Mouse (Mus musculus) megakaryocyte, embryonic 14.5 days (primary cell): ENCODE measurements at regions not wholly inside any gene's neighbourhood (a gene's known extent, or its start where the extent isn't known, plus 50 kb on each side); places are given as distances from the start of the nearest gene placed in this dataset.

Source experiments
- FLI1 ChIP-seq: IDR thresholded peaks from 2 replicates; pipeline ENCODE4 v1.6.1; 2012; ENCODE audit warnings: low read length, inconsistent platforms, mixed read lengths
- GATA1 ChIP-seq: IDR thresholded peaks from 3 replicates; pipeline ENCODE4 v1.6.1; 2012; ENCODE audit warnings: mixed read lengths, low read length, inconsistent platforms, borderline replicate concordance

DNA sequence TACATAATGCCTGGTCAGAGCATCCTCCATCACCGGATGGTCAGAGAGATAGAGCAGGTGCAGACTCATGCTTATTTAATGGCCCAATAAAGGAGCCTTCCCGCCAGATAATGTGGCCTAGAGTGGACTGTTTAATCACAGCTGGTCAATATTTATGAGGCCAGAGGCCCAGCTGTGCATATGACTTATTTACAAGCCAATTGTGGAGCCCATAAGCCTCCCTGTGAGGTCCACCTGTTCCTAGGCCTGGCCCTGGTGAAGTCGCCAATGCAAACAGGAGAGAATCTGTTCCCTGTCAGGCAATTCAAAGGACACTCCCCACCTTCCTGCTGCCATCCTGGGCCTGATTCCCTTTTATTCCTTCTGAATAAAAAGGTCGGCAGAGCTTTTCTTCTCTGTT lies 155.4 kb upstream of the Prok2 start:
- no peak for TF ChIP-seq GATA1
- no peak for TF ChIP-seq FLI1
